Mouse (Mus musculus): ENCODE data around the gene Bglap2.

Gene Bglap2

DNA sequence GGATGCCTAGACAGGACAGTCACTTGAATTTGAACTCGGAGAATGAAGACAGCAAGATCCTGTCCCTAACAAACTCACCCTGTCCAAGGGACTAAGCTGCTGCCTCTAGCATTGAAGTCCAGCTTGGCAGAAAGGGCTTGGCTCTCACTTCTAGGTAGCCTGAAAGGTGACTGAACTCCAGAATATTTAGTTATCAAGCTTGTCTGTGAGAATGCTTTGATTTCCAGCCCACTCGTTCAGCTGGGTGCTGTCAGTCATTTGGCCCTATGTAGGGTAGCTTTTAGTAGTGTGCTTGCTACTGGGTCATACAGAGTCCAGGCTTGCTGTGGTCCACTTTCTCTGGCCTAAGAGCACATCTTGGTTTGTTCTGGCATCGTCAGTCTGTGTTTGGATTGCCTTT lies 39.5 kb downstream of the Bglap2 start:
- DNase-seq (ENCODE audit: low spot score) = no peak

DNA sequence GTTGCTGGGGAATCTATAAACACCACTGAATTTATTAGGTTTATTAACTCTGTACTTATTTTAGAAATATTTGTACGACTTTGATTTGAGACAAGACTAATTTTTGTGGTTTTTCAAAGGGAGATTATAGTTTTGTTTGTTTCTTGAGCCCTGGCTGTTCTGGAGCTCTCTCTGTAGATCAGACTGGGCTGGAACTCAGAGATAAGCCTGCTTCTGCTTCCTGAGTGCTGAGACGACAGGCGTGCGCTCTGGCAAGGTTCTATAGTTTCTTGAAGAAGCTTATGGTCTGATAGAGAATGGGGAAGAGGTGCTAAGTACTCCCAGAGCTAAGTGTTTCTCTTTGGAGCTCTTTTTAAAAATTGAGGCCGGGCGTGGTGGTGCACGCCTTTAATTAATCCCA lies 40.2 kb downstream of the Bglap2 start:
- DNase-seq (ENCODE audit: low spot score) = no peak

DNA sequence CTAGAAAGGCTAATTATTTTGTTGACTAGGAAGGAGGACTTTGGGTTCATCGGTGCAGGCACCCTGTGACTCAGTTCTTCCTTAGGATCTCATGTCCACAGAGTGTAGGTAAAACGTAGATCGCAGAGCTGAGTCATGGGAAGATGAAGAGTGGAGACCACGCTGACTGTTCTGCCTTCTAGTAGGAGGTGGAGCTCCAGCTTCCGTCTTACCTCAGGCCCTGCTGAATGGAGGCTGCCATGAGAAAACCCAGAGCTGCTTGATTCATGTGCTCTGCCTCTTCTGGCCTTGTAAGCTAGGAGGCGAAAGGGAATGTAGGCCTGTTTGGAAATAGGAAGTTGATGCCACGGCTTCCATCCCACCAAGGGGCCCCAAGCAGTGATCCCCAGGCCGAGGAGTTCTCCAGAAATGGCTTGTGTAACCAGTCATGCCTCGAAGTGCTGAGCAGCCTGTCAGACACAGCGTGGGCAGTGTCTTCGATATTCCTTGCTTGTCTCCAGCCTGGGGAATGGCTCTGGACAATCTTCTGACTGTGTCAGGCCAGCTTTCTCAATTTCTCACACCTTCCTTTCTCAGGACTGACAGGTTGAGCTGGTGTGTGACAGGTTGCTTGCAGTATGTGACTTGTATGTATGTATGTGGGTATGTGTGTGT lies 41.0 kb downstream of the Bglap2 start:
- DNase-seq (ENCODE audit: low spot score) = no peak

DNA sequence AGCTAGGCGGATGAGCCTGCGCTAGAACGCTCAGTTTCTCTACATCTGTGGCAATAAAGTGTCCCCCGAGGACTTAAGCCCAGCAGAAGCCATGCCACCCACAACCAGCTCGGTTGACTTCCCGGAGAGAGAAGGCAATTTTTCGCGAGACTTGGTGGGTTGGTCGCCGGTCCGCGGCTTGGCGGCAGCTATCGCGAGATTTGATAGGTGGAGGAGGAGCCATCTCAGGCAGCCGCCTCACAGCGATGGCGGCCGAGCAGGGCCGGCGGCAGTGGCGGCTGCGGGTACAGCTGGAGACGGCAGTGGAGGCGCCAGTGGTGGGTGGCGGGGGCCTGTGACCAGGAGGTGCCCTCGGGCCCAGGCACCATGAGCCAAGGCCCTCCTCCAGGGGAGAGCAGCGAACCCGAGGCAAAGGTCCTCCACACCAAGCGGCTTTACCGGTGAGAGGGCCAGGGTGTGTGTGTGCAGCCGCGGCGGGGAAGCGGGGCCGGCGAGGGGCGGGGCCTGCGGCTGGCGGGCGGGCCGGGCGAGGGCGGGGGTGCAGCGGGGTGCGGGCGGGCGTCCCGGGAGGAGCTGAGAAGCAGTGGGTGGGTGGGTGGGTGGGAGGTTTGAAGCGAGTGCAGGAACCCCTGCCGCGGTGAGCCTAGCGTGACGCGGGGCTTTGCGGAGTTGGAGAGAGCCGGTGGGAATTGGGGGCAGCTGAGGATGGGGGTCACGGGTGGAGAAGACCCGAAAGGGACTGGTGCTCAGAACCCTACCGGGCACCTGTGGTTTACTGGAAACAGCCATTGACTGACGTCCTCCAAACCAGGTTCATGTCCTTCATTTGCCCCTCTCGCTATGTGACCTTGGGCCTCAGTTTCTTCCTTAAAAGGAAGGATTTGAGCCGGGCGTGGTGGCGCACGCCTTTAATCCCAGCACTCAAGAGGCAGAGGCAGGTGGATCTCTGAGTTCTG lies 42.2 kb downstream of the Bglap2 start, which contains the start of the genes Tmem79 and Smg5:
Gene Tmem79, minus strand, starts transcription at position 91 of the 956 bp plus-strand sequence.
Gene Smg5, plus strand, starts transcription at position 203 of the 956 bp plus-strand sequence.
- DNase-seq (ENCODE audit: low spot score) = peak; percentile 96

DNA sequence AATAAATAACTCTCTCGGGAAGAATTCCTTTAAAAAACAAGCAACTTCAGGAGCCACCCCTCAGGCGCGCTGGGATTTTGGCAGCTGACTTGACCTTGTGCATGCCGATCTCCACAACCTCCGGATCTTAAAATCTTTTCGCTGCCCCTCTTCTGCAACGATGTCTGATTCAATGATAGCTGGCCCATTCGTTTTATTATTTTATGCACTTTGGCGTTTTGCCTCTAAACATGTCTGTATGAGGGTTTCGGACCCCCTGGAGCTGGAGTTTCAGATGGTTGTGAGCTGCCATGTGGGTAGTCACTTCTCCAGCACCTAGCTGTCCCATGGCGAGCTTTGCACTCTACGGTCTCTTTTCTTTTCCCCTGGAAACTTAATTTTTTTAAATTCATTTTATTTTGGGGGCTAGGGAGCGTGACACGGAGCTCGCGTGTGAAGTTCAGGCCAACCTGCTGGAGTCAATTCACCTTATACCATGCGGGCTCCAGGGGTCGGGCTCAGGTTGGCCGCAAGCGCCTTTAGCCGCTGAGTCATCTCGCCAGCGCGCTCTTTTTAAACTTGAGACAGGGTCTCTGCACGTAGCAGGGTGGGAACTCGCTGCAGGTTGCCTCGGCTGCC lies 43.0 kb downstream of the Bglap2 start:
- DNase-seq (ENCODE audit: low spot score) = no peak

DNA sequence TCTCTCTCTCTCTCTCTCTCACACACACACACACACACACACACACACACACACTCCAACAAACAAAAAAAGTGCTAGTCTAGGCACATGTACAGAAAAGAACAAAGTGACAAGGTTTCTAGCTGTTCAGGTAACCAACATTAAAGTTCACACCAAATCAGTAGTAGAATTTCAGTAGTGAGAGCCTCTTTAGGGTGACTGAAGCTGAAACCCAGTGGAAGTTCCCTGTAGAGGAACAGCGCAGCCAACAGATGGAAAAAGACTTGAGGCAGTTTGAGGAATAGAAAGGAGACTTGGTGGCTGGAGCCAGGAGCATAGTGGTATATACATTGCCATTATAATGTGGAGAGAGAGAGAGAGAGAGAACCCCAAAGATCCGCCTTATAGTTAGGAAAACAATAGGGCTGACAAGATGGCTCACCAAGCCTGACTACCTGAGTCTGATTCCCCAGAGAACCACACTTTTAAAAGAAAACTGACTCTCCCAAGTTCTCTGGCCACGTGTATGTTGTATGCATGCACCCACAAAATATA lies 43.5 kb downstream of the Bglap2 start:
- DNase-seq (ENCODE audit: low spot score) = no peak

DNA sequence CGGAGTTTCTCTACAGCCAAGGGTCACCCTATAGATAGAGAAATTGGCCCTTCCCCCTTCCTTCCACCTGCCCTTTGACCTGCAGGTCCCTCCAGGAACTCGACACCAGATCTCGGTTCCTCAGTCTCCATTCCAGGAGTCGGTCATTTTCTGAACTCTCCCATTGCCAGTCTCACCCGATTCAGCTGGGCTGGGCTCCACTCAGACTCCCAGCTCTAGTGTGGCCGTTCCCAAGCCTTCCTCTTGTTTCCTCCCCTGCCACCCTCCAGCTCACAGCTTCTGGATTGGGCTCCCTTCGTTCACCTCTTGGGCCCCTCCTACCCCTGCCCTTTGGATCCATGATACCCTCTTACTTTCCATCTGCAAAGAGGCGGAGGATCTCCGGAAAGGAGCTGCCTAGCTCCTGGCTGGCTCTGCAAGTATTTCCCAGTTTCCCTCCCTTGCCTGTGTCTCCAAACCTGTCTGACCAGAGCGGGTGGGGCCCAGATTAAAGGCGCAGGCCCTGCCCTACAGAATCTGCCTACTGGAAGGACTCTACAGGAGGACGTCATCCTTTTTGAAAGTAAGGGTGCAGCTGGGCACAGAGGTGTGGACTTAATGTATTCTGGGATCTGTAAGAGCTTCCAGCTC lies 44.4 kb downstream of the Bglap2 start:
- DNase-seq (ENCODE audit: low spot score) = no peak

DNA sequence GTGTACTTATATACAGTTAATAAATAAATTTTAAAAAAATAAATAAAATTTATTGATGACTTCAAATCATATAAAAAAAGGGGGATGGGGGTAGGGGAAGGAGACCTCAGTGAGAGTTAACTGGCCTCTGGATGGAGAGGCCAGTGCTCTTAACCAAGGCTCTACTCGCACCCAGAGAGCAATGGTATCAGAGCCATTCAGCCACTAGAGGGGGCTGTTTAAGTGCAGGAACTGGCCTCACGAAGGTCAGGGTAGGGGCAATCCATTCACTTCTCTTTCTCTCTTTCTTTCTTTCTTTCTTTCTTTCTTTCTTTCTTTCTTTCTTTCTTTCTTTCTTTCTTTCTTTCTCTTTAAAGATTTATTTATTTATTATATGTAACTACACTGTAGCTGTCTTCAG lies 47.2 kb downstream of the Bglap2 start:
- peak; percentile 50 for DNase-seq (ENCODE audit: low spot score)

DNA sequence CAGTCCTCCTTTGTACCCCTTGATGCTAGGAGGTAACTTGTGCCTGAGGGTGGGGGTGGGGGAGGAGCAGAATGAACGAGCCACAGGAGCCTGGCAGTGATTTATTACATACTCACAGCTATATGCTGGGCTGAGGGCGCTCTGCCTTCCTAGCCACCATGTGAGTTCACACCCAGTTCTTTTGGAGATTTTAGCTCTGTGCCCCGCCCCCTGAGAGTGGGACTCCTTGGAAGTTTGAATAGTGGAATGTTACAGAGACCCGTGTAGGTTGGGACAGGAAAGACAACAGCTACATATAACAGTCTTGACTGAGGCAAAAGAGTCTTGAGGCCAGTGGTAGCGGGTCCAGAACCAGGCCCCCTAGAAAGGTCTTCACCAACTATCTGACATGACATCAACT lies 49.5 kb downstream of the Bglap2 start:
- no peak for DNase-seq (ENCODE audit: low spot score)
